Mouse (Mus musculus) liver, embryonic 16.5 days (tissue): ENCODE measurements around the gene Dach1. TPM values are rescaled to one million over a fixed set of nuclear protein-coding genes. Genes with fewer than 3 reads are reported as not detected.

Experiments
- ATAC-seq: fragments of 200-750 bp; cut with Nextera tagmentation; 2 replicates; pipeline ENCODE4 v1.8.0; 2017; ENCODE audit warnings: low read depth, mild to moderate bottlenecking, moderate number of reproducible peaks, moderate library complexity
- H3K27ac ChIP-seq: fragments of 300-500 bp; sonication (generic); 2 replicates; pipeline ENCODE4 v1.5.1; 2014; ENCODE audit warnings: mild to moderate bottlenecking, low read length
- H3K27me3 ChIP-seq: fragments of 300-500 bp; sonication (generic); 2 replicates; pipeline ENCODE4 v1.6.1; 2014; ENCODE audit warnings: low read depth, low read length, mixed read lengths; ENCODE audit not compliant: control insufficient read depth, insufficient read depth
- H3K36me3 ChIP-seq: fragments of 300-500 bp; sonication (generic); 2 replicates; pipeline ENCODE4 v1.6.1; 2014; ENCODE audit warnings: mild to moderate bottlenecking; ENCODE audit not compliant: control insufficient read depth, insufficient read depth
- H3K4me1 ChIP-seq: fragments of 300-500 bp; sonication (generic); 2 replicates; pipeline ENCODE4 v1.6.1; 2014; ENCODE audit warnings: low read depth, low read length, mixed read lengths; ENCODE audit not compliant: control insufficient read depth
- H3K4me2 ChIP-seq: fragments of 300-500 bp; sonication (generic); 2 replicates; pipeline ENCODE4 v1.6.1; 2014; ENCODE audit warnings: low read depth, low read length, mixed read lengths
- H3K4me3 ChIP-seq: fragments of 300-500 bp; sonication (generic); 2 replicates; pipeline ENCODE4 v1.5.1; 2014; ENCODE audit warnings: low read depth, mild to moderate bottlenecking, low read length
- H3K9ac ChIP-seq: fragments of 300-500 bp; sonication (generic); 2 replicates; pipeline ENCODE4 v1.6.1; 2014; ENCODE audit warnings: low read depth, low read length
- H3K9me3 ChIP-seq: fragments of 300-500 bp; sonication (generic); replicated peaks from 2 replicates; pipeline ENCODE4 v1.6.1; 2016; ENCODE audit warnings: low read length; ENCODE audit not compliant: control insufficient read depth
- WGBS: fragments of 180-500 bp; shearing (Covaris S2); extraction: QIAGEN DNeasy Blood & Tissue Kit; methylation state at CpG from one replicate; pipeline ENCODE4 v1.1.7; 2014; ENCODE audit not compliant: insufficient replicate concordance; 5-methylcytosine and 5-hydroxymethylcytosine counted together
- polyA plus RNA-seq: library from polyadenylated mRNA; unstranded; fragments of >200 nt; fragmentation: Nextera tagmentation; extraction: Ambion mirVana; gene quantifications from 2 replicates; pipeline ENCODE4 v1.2.1, GENCODE M21; 2015

Gene Dach1
- polyA plus RNA-seq, 1 experiment from 2014 or later, result 0.26 TPM

DNA sequence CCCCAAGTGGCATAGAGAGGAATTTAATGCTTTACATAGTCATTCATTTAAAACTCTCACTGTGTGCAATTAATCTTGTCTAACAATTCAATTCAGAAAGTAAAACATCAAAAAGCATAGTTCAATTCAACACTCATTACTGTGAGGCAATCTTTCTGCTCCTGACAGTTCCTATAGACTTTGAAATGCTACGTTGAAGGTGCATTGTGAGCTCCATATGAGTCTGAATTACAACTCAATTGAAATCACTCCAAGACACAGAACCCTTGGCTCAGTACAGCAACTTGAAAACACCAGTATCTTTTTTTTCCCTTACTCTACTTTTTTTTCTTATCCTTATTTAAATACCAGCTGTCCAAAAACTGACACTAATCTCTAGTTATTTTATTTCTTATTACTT lies 193.5 kb downstream of the Dach1 start:
- no peaks in the 10 kb centered on the region for H3K9me3 ChIP-seq
- H3K36me3 ChIP-seq, result no peaks in the 10 kb centered on the region
- H3K4me1 ChIP-seq, result no peaks in the 10 kb centered on the region
- H3K27me3 ChIP-seq, result no peaks in the 10 kb centered on the region
- no peak overlapping the region for H3K27ac ChIP-seq
- no peak for ATAC-seq
- WGBS, result 51% methylated on average over 1 of the region's 1 CpGs
- no peak overlapping the region for H3K9ac ChIP-seq
- no peak overlapping the region for H3K4me2 ChIP-seq
- no peak overlapping the region for H3K4me3 ChIP-seq

- ATAC-seq, result no peak
- Histone ChIP-seq H3K4me1 (no peaks in the 10 kb centered on the region), H3K9ac (no peak overlapping the region), H3K4me2 (no peak overlapping the region), H3K27me3 (no peaks in the 10 kb centered on the region), H3K27ac (no peak overlapping the region), H3K4me3 (no peak overlapping the region), H3K9me3 (no peaks in the 10 kb centered on the region), H3K36me3 (no peaks in the 10 kb centered on the region)
- 76% methylated on average over 7 of the region's 7 CpGs for WGBS
Observed at GRCm38 (mm10) chr14:97975447-97975846, 194.1 kb downstream of the Dach1 start.

- H3K4me1 ChIP-seq, result no peaks in the 10 kb centered on the region
- H3K4me3 ChIP-seq, result no peak overlapping the region
- no peaks in the 10 kb centered on the region for H3K36me3 ChIP-seq
- H3K4me2 ChIP-seq, result no peak overlapping the region
- no peak overlapping the region for H3K27ac ChIP-seq
- no peak overlapping the region for H3K9ac ChIP-seq
- ATAC-seq, result no peak
- WGBS, result 46% methylated on average over 2 of the region's 2 CpGs
- no peaks in the 10 kb centered on the region for H3K27me3 ChIP-seq
- no peaks in the 10 kb centered on the region for H3K9me3 ChIP-seq
Observed at GRCm38 (mm10) chr14:97964543-97965069, 205.0 kb downstream of the Dach1 start.

GRCm38 (mm10) chr14:97963624-97964023 lies 205.9 kb downstream of the Dach1 start:
- Histone ChIP-seq H3K9me3 (no peaks in the 10 kb centered on the region), H3K36me3 (no peaks in the 10 kb centered on the region), H3K4me2 (no peak overlapping the region), H3K27ac (no peak overlapping the region), H3K27me3 (no peaks in the 10 kb centered on the region), H3K9ac (no peak overlapping the region), H3K4me1 (no peaks in the 10 kb centered on the region), H3K4me3 (no peak overlapping the region)
- ATAC-seq, result no peak
- WGBS, result 59% methylated on average over 6 of the region's 6 CpGs

DNA sequence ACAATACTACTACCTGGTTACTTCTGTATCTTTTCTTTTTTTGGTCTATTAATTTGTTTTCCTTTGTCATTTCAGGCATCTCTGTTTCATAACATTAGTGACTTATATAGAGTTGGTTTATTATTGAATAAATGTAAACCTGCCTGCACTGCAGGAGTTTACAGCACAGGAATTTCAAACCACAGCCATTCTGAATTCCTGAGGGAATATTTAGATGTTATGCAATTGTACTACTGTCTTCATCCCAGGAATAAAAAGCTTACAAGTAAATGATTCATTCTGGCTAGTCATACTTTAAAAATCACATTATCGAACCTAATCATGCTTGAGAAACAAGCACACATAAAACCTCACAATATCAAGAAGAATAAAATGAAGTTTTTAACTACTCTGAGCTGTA lies 213.2 kb downstream of the Dach1 start:
- H3K4me3 ChIP-seq, result no peak overlapping the region
- no peak overlapping the region for H3K9ac ChIP-seq
- 67% methylated on average over 1 of the region's 1 CpGs for WGBS
- H3K9me3 ChIP-seq, result no peaks in the 10 kb centered on the region
- no peak overlapping the region for H3K27ac ChIP-seq
- H3K27me3 ChIP-seq, result no peaks in the 10 kb centered on the region
- ATAC-seq, result no peak
- no peaks in the 10 kb centered on the region for H3K4me1 ChIP-seq
- no peak overlapping the region for H3K4me2 ChIP-seq
- H3K36me3 ChIP-seq, result no peaks in the 10 kb centered on the region

GRCm38 (mm10) chr14:97945471-97945870 lies 224.1 kb downstream of the Dach1 start:
- H3K4me2 ChIP-seq, result no peak overlapping the region
- no peak overlapping the region for H3K27ac ChIP-seq
- H3K36me3 ChIP-seq, result no peaks in the 10 kb centered on the region
- ATAC-seq, result no peak
- WGBS, result 42% methylated on average over 2 of the region's 2 CpGs
- H3K9me3 ChIP-seq, result no peaks in the 10 kb centered on the region
- no peaks in the 10 kb centered on the region for H3K4me1 ChIP-seq
- H3K27me3 ChIP-seq, result no peaks in the 10 kb centered on the region
- H3K9ac ChIP-seq, result no peak overlapping the region
- H3K4me3 ChIP-seq, result no peak overlapping the region

GRCm38 (mm10) chr14:97944643-97945268 lies 224.8 kb downstream of the Dach1 start:
- 69% methylated on average over 9 of the region's 9 CpGs for WGBS
- Histone ChIP-seq H3K9ac (no peak overlapping the region), H3K9me3 (no peaks in the 10 kb centered on the region), H3K36me3 (no peaks in the 10 kb centered on the region), H3K4me2 (no peak overlapping the region), H3K27me3 (no peaks in the 10 kb centered on the region), H3K4me1 (no peaks in the 10 kb centered on the region), H3K27ac (no peak overlapping the region), H3K4me3 (no peak overlapping the region)
- ATAC-seq, result no peak

DNA sequence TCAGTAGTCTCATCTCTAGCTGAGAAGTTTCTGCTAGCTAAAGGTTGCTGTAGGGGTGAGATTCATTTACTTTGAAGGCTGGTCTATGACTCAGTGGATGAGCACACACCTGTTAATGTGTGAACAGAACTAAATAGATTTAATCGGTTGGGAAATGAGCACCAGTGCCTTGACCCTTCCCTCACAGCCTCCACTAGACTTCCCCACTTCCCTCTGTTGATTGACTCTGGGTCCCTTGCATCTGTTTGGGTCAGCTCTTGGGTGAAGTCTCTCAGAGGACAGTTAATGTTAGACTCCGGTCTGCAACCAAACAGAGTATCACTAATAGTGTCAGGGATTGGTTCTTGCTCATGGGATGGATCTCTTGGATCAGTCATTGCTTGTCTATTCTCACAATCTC lies 227.2 kb downstream of the Dach1 start:
- H3K4me3 ChIP-seq, result no peak overlapping the region
- no peak overlapping the region for H3K4me2 ChIP-seq
- H3K9me3 ChIP-seq, result no peaks in the 10 kb centered on the region
- no peak overlapping the region for H3K9ac ChIP-seq
- no peak for ATAC-seq
- no peak overlapping the region for H3K27ac ChIP-seq
- no peaks in the 10 kb centered on the region for H3K36me3 ChIP-seq
- H3K4me1 ChIP-seq, result no peaks in the 10 kb centered on the region
- no peaks in the 10 kb centered on the region for H3K27me3 ChIP-seq
- 67% methylated on average over 2 of the region's 2 CpGs for WGBS

DNA sequence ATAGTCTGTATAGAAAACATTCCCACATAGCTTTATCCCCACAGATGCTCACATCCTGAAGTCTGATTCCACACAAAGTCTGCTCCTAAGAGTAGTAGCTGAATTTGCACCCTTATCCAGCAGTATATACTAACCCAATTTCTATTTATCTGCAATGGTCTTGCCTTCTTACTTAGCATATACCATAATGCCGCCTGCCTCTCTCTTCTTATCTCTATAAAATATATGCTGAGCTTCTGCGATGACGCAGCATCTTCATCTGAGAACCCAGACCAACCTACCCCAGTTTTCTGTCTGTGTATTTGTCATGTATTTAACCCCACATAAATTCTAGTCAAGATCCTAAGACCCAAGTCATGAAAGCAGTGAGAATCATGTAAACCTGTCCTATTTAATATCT lies 272.9 kb downstream of the Dach1 start:
- Histone ChIP-seq H3K4me3 (no peak overlapping the region), H3K27me3 (no peaks in the 10 kb centered on the region), H3K9me3 (no peaks in the 10 kb centered on the region), H3K27ac (no peak overlapping the region), H3K4me2 (no peak overlapping the region), H3K9ac (no peak overlapping the region), H3K36me3 (no peaks in the 10 kb centered on the region), H3K4me1 (no peaks in the 10 kb centered on the region)
- WGBS, result 67% methylated on average over 3 of the region's 3 CpGs
- ATAC-seq, result no peak
